Mouse (Mus musculus): ENCODE measurements around the gene Pik3cb. TPM values are rescaled to one million over a fixed set of nuclear protein-coding genes. Genes with fewer than 3 reads are reported as not detected.

The Pik3cb gene
- polyA plus RNA-seq, 1 experiment = 1.8 TPM

GRCm38 (mm10) chr9:99165956-99166355, 25.5 kb upstream of the Pik3cb start:
- Histone ChIP-seq H3K27me3 (replicated peaks) (no peaks in the 10 kb centered on the region), H3K4me3 (replicated peaks) (no peak overlapping the region), H3K9me3 (no peaks in the 10 kb centered on the region), H3K4me1 (peaks cover 73% of the 10 kb centered on the region), H3K36me3 (replicated peaks; ENCODE audit: low read length) (peaks cover 6% of the 10 kb centered on the region)
- no peak for TF ChIP-seq FLI1 (IDR thresholded peaks at IDR 0.05; ENCODE audit: low read length)
- TF ChIP-seq GATA1 (IDR thresholded peaks at IDR 0.05; ENCODE audit: borderline replicate concordance, low read length) = no peak

- TF ChIP-seq GATA1 (IDR thresholded peaks at IDR 0.05; ENCODE audit: borderline replicate concordance, low read length) (no peak), FLI1 (IDR thresholded peaks at IDR 0.05; ENCODE audit: low read length) (no peak)
- H3K4me1 ChIP-seq = peaks cover 81% of the 10 kb centered on the region
Observed at GRCm38 (mm10) chr9:99164664-99165226, 24.3 kb upstream of the Pik3cb start.

GRCm38 (mm10) chr9:99164148-99164503, 23.7 kb upstream of the Pik3cb start:
- Histone ChIP-seq H3K9me3 (no peaks in the 10 kb centered on the region), H3K4me1 (peaks cover 84% of the 10 kb centered on the region), H3K36me3 (replicated peaks; ENCODE audit: low read length) (peaks cover 6% of the 10 kb centered on the region), H3K27me3 (replicated peaks) (no peaks in the 10 kb centered on the region), H3K4me3 (replicated peaks) (no peak overlapping the region)
- no peak for TF ChIP-seq FLI1 (IDR thresholded peaks at IDR 0.05; ENCODE audit: low read length)
- TF ChIP-seq GATA1 (IDR thresholded peaks at IDR 0.05; ENCODE audit: borderline replicate concordance, low read length) = no peak

More at GRCm38 (mm10) chr9:99164664-99165226, 24.3 kb upstream of the Pik3cb start:
- no peaks in the 10 kb centered on the region for H3K9me3 ChIP-seq
- peaks cover 6% of the 10 kb centered on the region for H3K36me3 ChIP-seq (replicated peaks; ENCODE audit: low read length)
- H3K4me3 ChIP-seq (replicated peaks) = no peak overlapping the region
- H3K27me3 ChIP-seq (replicated peaks) = no peaks in the 10 kb centered on the region

- Histone ChIP-seq H3K36me3 (replicated peaks; ENCODE audit: low read length) (peaks cover 6% of the 10 kb centered on the region), H3K9me3 (no peaks in the 10 kb centered on the region), H3K4me3 (replicated peaks) (no peak overlapping the region), H3K4me1 (peaks cover 84% of the 10 kb centered on the region), H3K27me3 (replicated peaks) (no peaks in the 10 kb centered on the region)
- no peak for TF ChIP-seq GATA1 (IDR thresholded peaks at IDR 0.05; ENCODE audit: borderline replicate concordance, low read length)
- TF ChIP-seq FLI1 (IDR thresholded peaks at IDR 0.05; ENCODE audit: low read length) = no peak
Observed at GRCm38 (mm10) chr9:99163420-99164147, 23.2 kb upstream of the Pik3cb start.

DNA sequence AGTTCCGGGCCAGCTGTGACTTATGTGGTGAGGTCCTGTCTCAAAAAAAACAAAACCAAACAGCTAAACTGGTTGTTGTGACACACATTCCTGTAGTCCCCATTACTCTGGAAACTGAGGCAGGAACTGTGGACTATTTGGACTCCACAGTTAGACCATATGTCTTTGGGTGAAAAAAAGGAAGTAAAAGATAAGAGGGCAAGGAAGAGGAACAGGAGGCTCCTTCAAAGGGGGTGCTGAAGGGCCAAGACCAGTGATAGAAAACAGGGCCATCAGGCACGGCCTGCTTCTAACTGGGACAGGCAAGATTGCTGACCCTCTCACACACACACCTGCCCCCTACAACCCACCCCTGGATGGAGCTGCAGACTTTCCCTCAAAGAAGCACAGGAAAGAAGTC, 22.4 kb upstream of the Pik3cb start:
- TF ChIP-seq FLI1 (IDR thresholded peaks at IDR 0.05; ENCODE audit: low read length) (no peak), GATA1 (IDR thresholded peaks at IDR 0.05; ENCODE audit: borderline replicate concordance, low read length) (no peak)
- Histone ChIP-seq H3K27me3 (replicated peaks) (no peaks in the 10 kb centered on the region), H3K4me3 (replicated peaks) (peak overlapping the region; percentile 40), H3K36me3 (replicated peaks; ENCODE audit: low read length) (peaks cover 6% of the 10 kb centered on the region), H3K4me1 (peaks cover 92% of the 10 kb centered on the region), H3K9me3 (no peaks in the 10 kb centered on the region)

GRCm38 (mm10) chr9:99160780-99161179, 20.4 kb upstream of the Pik3cb start:
- Histone ChIP-seq H3K27me3 (replicated peaks) (no peaks in the 10 kb centered on the region), H3K9me3 (no peaks in the 10 kb centered on the region), H3K4me3 (replicated peaks) (no peak overlapping the region), H3K36me3 (replicated peaks; ENCODE audit: low read length) (peaks cover 6% of the 10 kb centered on the region), H3K4me1 (peaks cover 81% of the 10 kb centered on the region)
- TF ChIP-seq FLI1 (IDR thresholded peaks at IDR 0.05; ENCODE audit: low read length) (no peak), GATA1 (IDR thresholded peaks at IDR 0.05; ENCODE audit: borderline replicate concordance, low read length) (no peak)

GRCm38 (mm10) chr9:99159932-99160331, 19.5 kb upstream of the Pik3cb start:
- Histone ChIP-seq H3K4me1 (peaks cover 75% of the 10 kb centered on the region), H3K36me3 (replicated peaks; ENCODE audit: low read length) (peaks cover 6% of the 10 kb centered on the region), H3K9me3 (no peaks in the 10 kb centered on the region), H3K27me3 (replicated peaks) (no peaks in the 10 kb centered on the region), H3K4me3 (replicated peaks) (peak overlapping the region; percentile 21)
- TF ChIP-seq FLI1 (IDR thresholded peaks at IDR 0.05; ENCODE audit: low read length) (no peak), GATA1 (IDR thresholded peaks at IDR 0.05; ENCODE audit: borderline replicate concordance, low read length) (no peak)

- Histone ChIP-seq H3K27me3 (replicated peaks) (no peaks in the 10 kb centered on the region), H3K4me1 (peaks cover 65% of the 10 kb centered on the region), H3K9me3 (no peaks in the 10 kb centered on the region), H3K36me3 (replicated peaks; ENCODE audit: low read length) (peaks cover 6% of the 10 kb centered on the region), H3K4me3 (replicated peaks) (no peak overlapping the region)
- no peak for TF ChIP-seq GATA1 (IDR thresholded peaks at IDR 0.05; ENCODE audit: borderline replicate concordance, low read length)
Observed at GRCm38 (mm10) chr9:99158708-99159107, 18.3 kb upstream of the Pik3cb start.

GRCm38 (mm10) chr9:99158203-99158632, 17.8 kb upstream of the Pik3cb start:
- TF ChIP-seq GATA1 (IDR thresholded peaks at IDR 0.05; ENCODE audit: borderline replicate concordance, low read length) = no peak
- TF ChIP-seq FLI1 (IDR thresholded peaks at IDR 0.05; ENCODE audit: low read length) = no peak
- Histone ChIP-seq H3K27me3 (replicated peaks) (no peaks in the 10 kb centered on the region), H3K9me3 (no peaks in the 10 kb centered on the region), H3K4me3 (replicated peaks) (peak overlapping the region; percentile 5), H3K36me3 (replicated peaks; ENCODE audit: low read length) (peaks cover 6% of the 10 kb centered on the region), H3K4me1 (peaks cover 65% of the 10 kb centered on the region)

DNA sequence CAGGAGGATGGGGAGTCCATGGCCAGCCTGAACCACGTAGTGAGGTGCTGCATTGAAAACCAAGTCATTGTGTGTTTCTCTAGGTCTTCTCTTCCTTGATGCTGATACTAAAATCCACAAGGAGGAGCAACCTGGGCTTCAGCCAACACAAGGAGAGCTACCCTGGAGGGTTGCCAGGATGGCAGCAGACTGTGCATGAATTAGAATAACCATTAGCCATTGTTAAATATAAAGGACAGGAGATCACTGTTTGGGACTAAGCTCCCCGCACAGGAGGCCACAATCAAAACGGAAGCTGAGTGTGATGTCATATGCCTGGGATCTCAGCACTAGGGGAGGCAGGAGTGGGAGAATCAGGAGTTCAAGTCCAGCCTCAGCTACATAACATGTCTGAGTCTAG, 13.2 kb upstream of the Pik3cb start:
- H3K9me3 ChIP-seq = no peaks in the 10 kb centered on the region
- H3K4me3 ChIP-seq (replicated peaks) = no peak overlapping the region
- H3K36me3 ChIP-seq (replicated peaks; ENCODE audit: low read length) = no peaks in the 10 kb centered on the region
- peaks cover 26% of the 10 kb centered on the region for H3K4me1 ChIP-seq
- TF ChIP-seq GATA1 (IDR thresholded peaks at IDR 0.05; ENCODE audit: borderline replicate concordance, low read length) (no peak), FLI1 (IDR thresholded peaks at IDR 0.05; ENCODE audit: low read length) (no peak)
- no peaks in the 10 kb centered on the region for H3K27me3 ChIP-seq (replicated peaks)
